Mouse (Mus musculus): Measurements from ENCODE around the gene Atp11c. TPM values are rescaled to one million over a fixed set of nuclear protein-coding genes. Genes with fewer than 3 reads are reported as not detected.

The Atp11c gene
- 5.6 TPM for polyA plus RNA-seq (2014; fragmentation: Illumina TruSeq; extraction: RNeasy Lipid Tissue Mini Kit (QIAGEN cat#74804); ENCODE audit: insufficient read depth, low read depth, low replicate concordance)

GRCm38 (mm10) chrX:60592598-60592997 is at the start of gene Atp11c:
Gene Atp11c (minus strand): TSS chrX:60592698.

GRCm38 (mm10) chrX:60539149-60539548 is 53.3 kb downstream of the Atp11c start, which contains the start of gene Gm7073:
Gene Gm7073 (minus strand): TSS chrX:60539249.

GRCm38 (mm10) chrX:60178744-60179458 is 413.6 kb downstream of the Atp11c start, which contains the start of gene Mcf2:
Gene Mcf2 (minus strand): TSS chrX:60179089.

Other genes with a start within 250 kb of the Atp11c start
- gene Gm7073, start 53.4 kb downstream of the Atp11c start, polyA plus RNA-seq (2014; fragmentation: Illumina TruSeq; extraction: RNeasy Lipid Tissue Mini Kit (QIAGEN cat#74804); ENCODE audit: insufficient read depth, low read depth, low replicate concordance) = not detected

Measured in lung, adult 10 weeks (tissue).